Mouse (Mus musculus) thymus, postnatal 25 days (tissue): ENCODE measurements at regions not wholly inside any gene's neighbourhood (a gene's known extent, or its start where the extent isn't known, plus 50 kb on each side); places are given as distances from the start of the nearest gene placed in this dataset.

Experiments
- DNase-seq: peaks from one replicate; pipeline ENCODE4 v3.0.0; 2022

- no peak for DNase-seq
Measured at GRCm38 (mm10) chr7:115388874-115389273, 645.4 kb downstream of the Insc start.

DNA sequence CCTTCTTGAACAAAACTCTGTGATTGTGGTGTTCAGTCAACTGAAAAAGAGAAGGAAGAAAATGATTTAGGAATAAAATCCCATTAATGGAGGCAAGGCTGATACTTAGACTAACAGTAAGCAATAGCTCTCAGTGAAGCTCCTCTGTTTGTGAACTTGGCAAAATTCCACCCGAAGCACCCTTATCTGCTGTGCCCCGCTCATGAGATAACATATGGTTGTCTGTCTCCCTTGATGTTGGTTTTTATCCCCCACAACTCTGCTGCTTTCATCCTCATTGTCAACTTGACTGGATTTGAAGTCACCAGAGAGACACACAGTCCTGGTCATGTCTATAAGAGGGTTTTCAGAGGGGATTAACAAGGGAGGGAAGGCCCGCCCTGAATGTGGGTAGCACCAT lies 646.1 kb downstream of the Sox6 start:
- no peak for DNase-seq

GRCm38 (mm10) chr7:115398202-115398601 lies 640.4 kb downstream of the Sox6 start:
- DNase-seq = no peak

DNA sequence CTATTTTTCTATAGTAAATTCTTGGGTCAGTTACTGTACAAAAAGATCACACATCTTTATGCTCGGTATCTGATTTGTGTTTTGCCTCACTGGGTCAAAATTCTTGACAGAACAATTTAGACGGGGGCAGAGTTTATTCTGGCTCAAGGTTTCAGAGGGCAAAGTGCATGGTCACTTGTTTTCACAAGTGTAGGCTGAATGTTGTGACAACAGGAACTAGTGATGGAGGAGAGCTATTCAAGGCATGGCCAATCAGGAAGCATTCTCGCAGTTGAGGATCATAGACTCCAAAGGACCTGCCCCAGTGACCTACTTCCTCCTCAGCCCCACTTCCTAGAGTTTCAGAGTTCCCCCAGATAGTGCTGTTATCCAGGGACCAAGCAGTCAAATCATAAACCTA lies 639.1 kb downstream of the Sox6 start:
- DNase-seq = no peak

- no peak for DNase-seq
Measured at GRCm38 (mm10) chr7:115407889-115408288, 630.7 kb downstream of the Sox6 start.

GRCm38 (mm10) chr7:115408915-115409314 lies 629.7 kb downstream of the Sox6 start:
- DNase-seq = no peak

DNA sequence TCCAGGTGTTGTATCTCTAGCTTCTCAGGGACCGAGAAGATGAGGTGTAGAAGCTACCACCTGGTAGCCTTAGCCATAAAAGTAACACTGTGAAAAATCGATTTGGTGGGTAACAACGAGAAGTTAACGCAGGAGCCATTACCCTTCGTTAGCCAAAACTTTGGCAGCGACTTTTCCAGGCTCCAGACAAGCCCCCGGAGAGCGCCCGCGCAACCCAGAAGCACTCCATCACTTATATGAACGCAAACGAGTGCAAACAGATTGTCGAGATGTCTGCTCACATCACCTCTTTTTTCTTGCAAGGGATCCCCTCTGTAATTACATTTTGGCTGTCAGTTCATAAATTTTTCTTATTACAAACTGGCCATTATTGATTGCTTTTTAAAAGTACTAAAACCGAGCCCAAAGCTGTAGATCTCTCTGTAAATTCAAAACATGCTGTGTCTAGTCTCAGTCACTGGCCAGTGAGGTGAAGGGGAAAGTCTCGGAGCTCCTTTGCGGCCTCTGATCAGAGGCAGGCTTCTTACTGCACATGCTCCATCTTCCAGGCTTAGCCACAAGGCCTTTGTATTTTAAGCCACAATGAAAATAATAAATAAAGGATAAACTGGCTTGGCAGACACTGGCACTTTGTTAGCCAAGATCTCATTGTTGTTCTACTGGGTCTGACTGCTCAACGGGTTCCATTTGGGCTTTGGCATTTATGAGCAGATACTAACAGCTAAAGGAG lies 627.9 kb downstream of the Sox6 start:
- no peak for DNase-seq

- no peak for DNase-seq
Measured at GRCm38 (mm10) chr7:115411456-115411855, 627.1 kb downstream of the Sox6 start.

DNA sequence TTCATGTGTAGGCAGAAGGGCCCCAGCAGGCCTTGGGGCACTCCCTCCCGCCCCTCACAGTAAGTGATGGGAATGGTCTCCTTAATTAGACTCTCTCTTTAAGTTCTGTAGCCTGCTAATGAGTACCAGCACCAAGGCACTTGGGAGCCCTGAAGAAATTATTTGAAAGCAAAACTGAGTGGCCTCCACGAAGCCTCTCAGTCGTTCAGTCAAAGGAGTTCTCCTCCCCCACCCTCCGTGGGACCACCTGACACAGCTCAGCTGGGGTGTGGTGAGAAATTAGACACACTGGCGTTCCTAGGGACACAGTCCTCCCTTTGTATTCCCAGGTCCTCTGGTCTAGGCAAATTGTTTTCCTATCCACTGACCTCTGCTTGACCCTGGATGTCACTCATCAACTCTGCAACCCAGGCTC lies 623.4 kb downstream of the Sox6 start:
- DNase-seq = no peak
